Mouse (Mus musculus) CD4-positive helper T cell, adult 2 months (primary cell): ENCODE data around the gene Gm21969.
A peak's percentile ranks its signal among the peaks of the same experiment; 100 is the strongest.

Source experiments
- DNase-seq: peaks from one replicate; pipeline ENCODE4 v3.0.0-alpha.2; 2012; ENCODE audit warnings: low read depth, missing footprints, low spot score

Gene Gm21969

DNA sequence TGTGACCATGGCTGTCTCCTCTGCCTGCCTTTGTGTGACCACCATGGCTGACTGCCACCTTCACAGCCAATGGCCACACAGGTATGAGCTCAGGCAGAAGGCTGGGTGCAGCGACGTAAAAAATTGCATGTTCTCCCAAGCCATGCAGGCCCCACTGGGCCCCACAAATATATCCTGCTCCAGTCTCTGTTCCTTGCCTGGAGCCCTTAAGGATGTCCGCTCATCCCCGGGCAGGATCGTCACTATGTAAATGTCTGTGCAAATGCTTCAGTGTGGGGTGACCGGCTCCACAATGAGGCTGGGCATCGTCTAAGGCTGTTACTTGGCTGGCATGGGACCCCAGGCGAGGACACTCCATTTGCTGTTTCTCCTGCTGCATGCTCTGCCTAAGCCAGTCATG, 50.3 kb downstream of the Gm21969 start, which contains the start of gene Tas1r2:
TSS of gene Tas1r2 (plus strand) at position 301 of the 400 bp plus-strand sequence.
- no peak for DNase-seq

DNA sequence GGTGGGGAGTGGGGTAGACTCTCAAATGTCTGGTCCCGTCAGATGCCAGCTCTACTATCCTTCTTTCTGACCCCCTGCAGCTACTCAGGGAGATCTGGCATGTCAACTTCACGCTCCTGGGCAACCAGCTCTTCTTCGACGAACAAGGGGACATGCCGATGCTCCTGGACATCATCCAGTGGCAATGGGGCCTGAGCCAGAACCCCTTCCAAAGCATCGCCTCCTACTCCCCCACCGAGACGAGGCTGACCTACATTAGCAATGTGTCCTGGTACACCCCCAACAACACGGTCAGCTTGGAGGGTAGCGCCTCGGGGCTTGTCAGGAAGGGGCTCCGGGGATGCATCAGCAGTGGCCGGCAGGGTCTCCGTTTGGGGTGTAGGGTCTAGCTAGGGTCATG, 58.9 kb downstream of the Gm21969 start:
- DNase-seq = no peak

DNA sequence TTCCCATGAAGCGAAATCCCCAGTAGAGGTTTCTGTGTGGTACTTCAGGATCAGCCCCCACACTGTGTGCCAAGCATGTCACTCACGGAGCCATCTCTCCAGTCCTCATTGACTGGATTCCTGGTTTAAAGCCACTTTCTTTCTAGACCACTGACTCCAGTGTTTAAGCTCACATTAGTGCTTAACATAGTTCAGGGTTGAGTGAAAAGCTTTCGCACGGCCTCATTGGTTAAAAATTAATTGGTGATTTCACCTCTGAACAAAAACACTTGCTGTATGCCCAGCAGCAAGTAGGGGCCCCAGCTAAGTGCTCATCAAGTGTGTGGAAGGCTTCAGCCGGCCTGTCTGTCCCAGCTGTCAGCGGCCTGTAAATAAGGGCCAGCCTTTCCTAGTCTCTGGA, 64.6 kb downstream of the Gm21969 start:
- DNase-seq = no peak

DNA sequence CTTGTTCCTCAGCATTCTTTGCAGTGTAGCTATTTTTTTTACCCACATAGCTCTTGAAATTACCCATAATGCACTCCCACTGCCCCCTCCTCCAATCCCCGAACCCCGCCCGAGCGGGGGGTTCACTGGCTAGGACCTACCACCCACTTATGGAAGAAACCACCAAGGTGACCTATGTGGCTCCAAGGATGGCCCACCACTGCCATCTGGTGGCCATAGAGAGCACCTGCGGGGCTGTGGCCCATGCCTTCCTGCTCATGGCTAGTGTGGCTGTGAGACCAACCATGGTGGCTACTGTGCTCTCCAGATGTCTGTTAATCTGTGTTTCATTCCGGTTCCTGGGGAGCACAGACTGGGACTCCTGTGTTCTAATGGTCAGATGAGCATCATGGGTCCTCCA, 66.9 kb downstream of the Gm21969 start:
- DNase-seq = peak; percentile 64

DNA sequence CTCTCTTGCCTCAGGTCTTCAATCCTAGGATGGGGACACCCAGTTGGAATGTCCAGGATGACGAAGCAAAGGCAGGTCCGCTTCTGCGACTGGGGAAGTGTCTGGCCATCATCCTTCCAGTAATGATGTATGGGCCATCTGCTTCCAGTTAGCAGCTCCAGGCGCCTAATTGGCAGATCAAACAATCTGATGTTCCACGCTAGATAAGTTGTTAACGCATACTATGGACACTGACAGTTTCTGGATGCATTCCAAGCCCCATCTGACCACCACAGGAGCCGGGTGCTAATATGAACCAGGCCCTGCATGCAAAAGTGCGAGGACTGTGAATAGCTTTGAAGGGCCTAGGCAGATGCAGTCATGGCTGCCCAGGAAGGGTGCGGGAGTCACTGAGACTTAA, 72.7 kb downstream of the Gm21969 start:
- no peak for DNase-seq

DNA sequence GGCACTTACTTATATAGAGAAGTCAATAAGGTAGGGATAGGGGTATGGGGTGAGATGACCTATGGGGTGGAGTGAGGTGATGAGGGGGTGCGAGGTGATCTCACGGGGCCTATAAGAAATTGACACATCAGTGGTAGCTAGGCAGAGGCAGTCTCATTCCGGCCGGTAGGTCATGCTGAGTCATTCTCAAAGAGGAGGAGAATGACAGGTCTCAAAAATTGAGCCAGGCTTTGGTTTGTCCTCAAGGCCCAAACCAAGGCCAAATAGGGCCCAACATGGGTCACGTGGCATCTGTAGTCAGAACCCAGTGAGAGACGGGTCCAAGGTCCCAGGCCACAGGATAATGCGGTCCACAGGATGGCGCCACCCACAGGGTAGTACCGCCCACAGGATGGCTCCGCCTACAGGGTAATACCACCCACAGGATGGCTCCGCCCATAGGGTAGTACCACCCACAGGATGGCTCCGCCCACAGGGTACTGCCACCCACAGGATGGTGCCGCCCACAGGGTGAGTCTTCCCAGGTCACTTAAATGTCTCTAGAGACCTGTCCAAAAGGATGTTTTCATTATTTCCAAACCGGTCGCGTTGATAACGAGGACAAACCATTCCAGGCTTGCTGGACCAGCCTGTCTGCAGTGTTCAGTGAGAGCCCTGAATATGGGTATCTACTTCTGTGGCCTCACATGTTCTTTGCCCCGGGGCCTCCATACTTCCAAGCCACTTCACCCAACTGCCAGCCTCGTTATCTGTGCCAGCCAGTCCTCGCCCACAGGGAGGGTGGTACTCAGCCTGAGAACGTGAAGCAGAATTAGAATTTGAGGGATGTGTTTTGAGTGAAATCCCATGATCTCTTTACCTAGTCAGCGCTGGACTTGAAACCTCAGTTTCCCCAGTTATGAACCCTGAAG, 81.0 kb downstream of the Gm21969 start:
- DNase-seq = no peak

DNA sequence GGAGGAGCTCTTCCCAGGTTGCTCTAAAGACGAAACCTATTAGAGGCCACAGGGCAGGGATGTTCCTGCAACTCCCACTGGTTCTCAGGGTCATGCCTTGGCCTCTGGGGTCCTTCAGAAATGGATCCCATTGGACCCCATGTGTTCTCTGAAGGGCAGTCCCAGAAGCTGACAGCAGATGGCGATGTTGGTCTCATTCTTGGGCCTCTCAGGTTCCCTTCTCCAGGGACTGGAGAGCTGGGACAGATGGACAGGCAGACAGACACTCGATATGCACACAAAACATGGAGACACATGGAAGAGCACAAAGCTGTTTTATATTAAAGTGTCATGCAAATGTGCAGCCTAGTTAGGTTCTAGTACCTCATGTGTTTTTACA, 81.6 kb downstream of the Gm21969 start:
- peak; percentile 18 for DNase-seq

DNA sequence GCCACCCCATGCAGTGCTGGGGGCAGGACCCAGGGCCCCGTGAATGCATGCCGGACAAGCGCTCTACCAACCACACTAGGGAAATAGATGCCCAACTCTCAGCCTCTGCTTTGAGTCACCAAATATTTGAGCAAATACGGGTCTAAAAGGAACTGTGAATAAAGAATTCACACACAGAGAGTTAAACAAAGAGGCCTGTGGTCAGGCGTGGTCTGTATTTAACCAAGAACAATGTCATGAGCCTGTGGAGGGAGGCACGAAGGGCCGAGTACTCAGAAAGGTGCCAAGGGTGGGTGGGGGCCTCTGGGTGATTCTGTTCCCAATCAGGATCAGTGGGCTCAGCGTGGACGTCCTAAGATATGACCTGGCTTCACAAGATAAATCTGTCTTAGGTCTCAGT, 85.1 kb downstream of the Gm21969 start:
- DNase-seq = no peak

DNA sequence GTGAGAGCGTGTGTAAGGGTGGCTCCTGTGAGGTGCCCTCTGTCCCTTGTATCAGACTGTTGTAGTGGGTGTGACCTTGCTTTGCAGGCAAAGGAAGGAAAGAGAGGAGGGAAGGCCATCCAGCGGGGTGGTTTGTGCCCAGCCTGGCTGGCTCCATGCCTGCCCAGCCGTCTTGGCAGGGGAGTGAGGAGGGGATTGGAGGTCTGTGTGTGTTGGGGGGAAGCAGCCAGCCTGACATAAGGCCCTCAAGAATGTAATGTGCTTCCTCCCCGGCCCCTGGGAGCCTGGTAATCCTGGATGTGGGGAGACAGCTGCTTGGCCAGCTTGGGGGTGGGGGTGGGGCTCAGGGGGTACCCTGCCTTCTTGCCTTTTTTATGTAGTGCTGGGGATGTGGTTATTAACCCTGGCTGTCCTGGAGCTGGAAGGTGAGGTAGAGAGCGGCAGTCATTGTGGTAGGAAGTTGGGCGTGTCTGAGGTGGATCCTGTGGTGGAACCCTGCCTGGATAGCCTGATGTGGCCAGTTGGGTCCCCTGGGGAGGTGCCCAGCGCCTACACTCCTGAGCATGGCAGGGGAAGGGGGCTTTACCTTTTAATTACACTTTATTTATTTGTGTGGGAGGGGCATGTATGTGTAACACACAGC, 86.8 kb downstream of the Gm21969 start:
- DNase-seq = no peak

DNA sequence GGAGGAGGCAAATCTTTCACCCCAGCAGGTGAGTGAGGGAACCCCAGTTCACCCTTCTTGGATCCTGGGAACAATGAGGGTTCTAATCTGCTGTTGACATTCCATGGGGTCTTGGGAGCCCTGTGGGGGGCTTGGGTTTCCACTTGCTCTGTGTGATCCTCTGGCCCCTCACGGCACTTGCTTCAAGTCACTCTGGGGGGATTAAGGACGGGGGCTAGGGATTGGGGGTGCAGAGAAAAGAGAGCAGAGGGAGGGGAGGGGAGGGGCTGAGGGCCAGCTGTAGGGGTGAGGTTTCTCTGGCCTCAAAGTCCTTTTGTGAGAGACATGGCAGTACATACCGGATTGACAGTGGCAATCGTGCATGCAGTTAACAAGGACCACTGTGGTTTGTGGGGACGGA, 90.3 kb downstream of the Gm21969 start:
- DNase-seq = no peak

DNA sequence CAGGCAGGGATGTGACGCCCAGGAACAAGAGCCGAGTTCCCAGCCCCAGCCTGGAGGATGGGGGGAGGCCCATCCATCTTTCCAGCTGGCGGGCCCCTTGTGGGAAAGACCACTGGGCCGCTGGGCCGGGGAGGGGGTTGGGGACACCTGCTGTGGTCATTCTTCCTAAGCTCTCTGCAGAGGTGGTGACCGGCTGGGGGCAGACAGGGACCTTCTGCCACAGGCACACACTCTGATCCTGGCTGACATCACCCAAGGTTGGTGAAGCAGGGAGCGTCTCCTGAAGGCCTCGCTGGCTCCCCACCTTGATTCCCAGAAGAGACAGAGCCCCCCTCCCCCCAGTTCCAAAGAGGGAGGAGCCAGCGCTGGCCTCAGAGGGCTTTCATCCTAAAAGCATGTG, 94.8 kb downstream of the Gm21969 start:
- no peak for DNase-seq

DNA sequence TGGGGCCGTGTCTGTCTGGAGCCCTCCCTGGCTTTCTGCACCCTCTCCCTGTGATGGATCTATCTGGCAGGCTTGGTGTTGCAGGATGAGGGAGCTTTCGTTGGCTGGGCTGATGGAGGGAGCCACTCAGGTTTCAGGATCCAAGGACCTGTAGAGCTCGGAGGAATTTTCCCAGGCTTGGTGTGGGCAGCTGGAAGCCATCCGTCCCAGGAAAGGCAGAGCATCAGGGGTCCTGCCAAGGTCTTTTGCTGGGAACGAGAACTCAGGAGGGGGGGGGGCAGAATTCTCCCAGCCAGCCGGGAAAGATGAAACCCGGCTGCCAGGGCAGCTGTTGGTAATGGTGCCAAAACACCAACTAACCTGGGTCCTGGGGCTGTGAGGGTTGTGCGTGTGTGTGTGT, 95.6 kb downstream of the Gm21969 start:
- no peak for DNase-seq

DNA sequence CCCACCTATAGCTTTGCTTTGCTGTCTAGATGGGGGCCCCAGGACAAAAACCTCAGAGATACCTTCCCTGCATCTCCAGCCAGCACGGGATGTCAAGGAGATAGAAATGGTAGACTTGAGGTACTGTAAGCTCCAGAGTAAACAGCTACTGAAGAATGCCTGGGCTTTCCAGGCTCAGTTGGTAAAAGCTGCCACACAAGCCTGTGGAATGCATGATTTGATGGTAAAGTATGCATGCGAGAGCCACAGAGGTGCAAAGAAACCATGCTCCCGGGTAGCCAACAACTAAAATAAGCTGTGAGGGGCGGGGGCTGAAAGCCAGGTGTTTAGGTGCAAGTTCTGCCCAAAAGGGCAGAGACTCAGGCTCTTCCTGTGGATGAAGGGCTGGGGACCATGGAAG, 99.9 kb downstream of the Gm21969 start:
- no peak for DNase-seq

DNA sequence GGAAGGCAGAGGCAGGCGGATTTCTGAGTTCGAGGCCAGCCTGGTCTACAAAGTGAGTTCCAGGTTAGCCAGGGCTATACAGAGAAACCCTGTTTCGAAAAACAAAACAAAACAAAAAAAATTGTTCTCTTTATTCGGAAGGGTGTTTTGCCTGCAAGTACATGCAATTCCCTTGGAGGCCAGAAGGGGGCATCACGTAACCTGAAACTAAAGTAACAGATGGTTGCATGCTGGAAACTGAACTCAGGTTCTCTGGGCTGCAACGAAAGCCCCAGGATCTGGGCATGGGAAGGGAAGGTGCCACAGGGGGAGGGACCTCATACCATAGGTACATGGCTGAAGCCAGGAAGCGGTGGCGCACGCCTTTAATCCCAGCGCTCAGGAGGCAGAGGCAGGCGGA, 100.5 kb downstream of the Gm21969 start:
- DNase-seq = no peak

DNA sequence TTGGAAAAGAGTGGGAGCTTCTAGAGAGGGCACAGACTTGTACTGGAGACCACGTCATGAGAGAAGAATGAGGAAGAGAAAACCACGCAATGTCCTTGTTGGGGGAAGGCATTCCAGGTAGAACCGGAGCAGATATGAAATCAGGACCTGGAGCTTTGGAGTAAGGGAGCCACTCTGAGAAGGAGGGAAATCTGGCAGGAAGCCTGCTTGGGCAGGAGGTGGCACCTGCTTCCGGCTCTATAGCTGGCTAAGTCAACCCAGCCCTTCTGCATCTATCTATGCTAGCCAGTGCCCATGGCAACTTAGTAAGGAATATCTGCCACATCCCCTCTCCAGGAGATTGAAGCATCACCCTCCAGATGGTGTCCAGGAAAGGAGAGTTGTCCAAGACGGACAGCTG, 103.0 kb downstream of the Gm21969 start:
- DNase-seq = no peak

DNA sequence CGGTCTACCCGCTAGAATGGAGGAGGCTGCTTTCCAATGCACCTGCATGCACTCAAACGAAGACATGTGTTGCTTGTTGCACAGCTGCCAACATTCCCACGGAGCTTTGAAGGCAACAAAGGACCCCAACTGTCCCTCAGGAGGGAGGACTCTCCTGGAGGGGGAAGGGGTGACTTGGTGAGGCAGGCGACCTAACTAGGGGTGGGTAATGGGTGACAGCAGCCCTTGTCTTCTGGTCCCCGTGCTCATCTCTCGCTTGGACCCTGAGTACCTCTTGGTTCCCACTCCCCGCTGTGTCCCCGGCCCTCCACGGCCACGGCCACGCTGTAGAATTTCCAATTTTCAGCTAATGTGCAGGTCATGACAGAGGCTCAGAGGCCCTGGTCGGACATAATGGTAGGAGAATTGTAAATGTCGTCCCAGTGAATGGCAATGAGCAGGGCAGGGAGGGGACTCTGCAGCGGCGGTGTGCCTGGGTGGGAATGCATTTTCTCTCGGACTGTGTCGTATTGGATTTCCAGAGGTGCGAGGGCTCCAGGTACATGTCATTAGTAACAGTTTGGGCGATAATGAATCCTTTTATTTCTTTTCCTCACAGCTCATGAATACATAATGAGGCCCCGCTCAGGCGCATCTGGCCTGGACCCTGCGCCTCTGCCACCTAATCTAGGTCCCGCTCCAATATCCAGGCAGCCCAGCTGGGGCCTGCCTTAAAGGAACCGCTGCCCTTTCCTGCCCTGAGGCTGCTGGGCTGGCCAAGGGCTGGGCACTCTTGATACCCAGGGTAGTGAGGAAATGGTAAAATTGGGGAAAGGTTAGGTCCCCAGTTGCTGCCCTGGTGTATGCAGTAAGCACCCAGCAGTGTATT, 107.7 kb downstream of the Gm21969 start:
- DNase-seq = no peak
